Mouse (Mus musculus) stomach, embryonic 16.5 days (tissue): ENCODE results near the gene Npw. TPM values are rescaled to one million over a fixed set of nuclear protein-coding genes. Genes with fewer than 3 reads are reported as not detected.

Source experiments
- ATAC-seq: fragments of 200-750 bp; cut with Nextera tagmentation; 2 replicates; pipeline ENCODE4 v1.8.0; 2017; ENCODE audit warnings: moderate number of reproducible peaks, moderate TSS enrichment; ENCODE audit not compliant: insufficient read depth, low FRiP score
- H3K27ac ChIP-seq: fragments of 300-500 bp; sonication (generic); 2 replicates; pipeline ENCODE4 v1.5.1; 2014; ENCODE audit warnings: low read length
- H3K27me3 ChIP-seq: fragments of 300-500 bp; sonication (generic); 2 replicates; pipeline ENCODE4 v1.6.1; 2014; ENCODE audit warnings: low read length, control low read depth, mixed read lengths; ENCODE audit not compliant: control insufficient read depth, insufficient read depth
- H3K36me3 ChIP-seq: fragments of 300-500 bp; sonication (generic); 2 replicates; pipeline ENCODE4 v1.6.1; 2014; ENCODE audit warnings: low read length; ENCODE audit not compliant: control insufficient read depth, insufficient read depth
- H3K4me1 ChIP-seq: fragments of 300-500 bp; sonication (generic); 2 replicates; pipeline ENCODE4 v1.6.1; 2014; ENCODE audit warnings: low read length, control low read depth, mixed read lengths; ENCODE audit not compliant: control insufficient read depth, insufficient read depth
- H3K4me2 ChIP-seq: fragments of 300-500 bp; sonication (generic); 2 replicates; pipeline ENCODE4 v1.6.1; 2014; ENCODE audit warnings: low read depth, low read length, mixed read lengths
- H3K4me3 ChIP-seq: fragments of 300-500 bp; sonication (generic); replicated peaks from 2 replicates; pipeline ENCODE4 v1.5.1; 2014; ENCODE audit warnings: mild to moderate bottlenecking, low read length
- H3K9ac ChIP-seq: fragments of 300-500 bp; sonication (generic); 2 replicates; pipeline ENCODE4 v1.6.1; 2014; ENCODE audit warnings: low read length
- H3K9me3 ChIP-seq: fragments of 300-500 bp; sonication (generic); replicated peaks from 2 replicates; pipeline ENCODE4 v1.6.1; 2016; ENCODE audit warnings: low read length, control low read depth; ENCODE audit not compliant: control insufficient read depth
- WGBS: fragments of 180-500 bp; shearing (Covaris S2); extraction: QIAGEN DNeasy Blood & Tissue Kit; methylation state at CpG from one replicate; pipeline ENCODE4 v1.1.7; 2014; 5-methylcytosine and 5-hydroxymethylcytosine counted together
- polyA plus RNA-seq: library from polyadenylated mRNA; unstranded; fragments of >200 nt; fragmentation: Nextera tagmentation; extraction: Ambion mirVana; gene quantifications from 2 replicates; pipeline ENCODE4 v1.2.1, GENCODE M21; 2015

Npw gene
- polyA plus RNA-seq, 1 experiment from 2014 or later = 0.37 TPM

- Histone ChIP-seq H3K9ac (peak within 1 kb of the TSS; percentile 92), H3K27me3 (peaks cover 4% of the 10 kb centered on the region; the same call in 1 of the 2 replicates), H3K9me3 (no peaks in the 10 kb centered on the region), H3K4me3 (peak within 1 kb of the TSS; percentile 83), H3K4me2 (peak within 1 kb of the TSS; percentile 88), H3K27ac (peak within 1 kb of the TSS; percentile 91), H3K4me1 (peaks cover 24% of the 10 kb centered on the region), H3K36me3 (no peaks in the 10 kb centered on the region; the same call in none of the 2 replicates)
- peak; percentile 94 for ATAC-seq
- under 1% methylated on average over 73 of the region's 76 CpGs for WGBS
These were observed 37.9 kb upstream of the Npw start, which contains the start of the genes Gfer and Noxo1 for GRCm38 (mm10) chr17:24696011-24696697. Gfer (minus strand) TSS chr17:24696156. Noxo1 (plus strand) TSS chr17:24696234.

- H3K4me3 ChIP-seq = peak overlapping the region; percentile 83
- H3K36me3 ChIP-seq = no peaks in the 10 kb centered on the region; the same call in 1 of the 2 replicates
- 7% methylated on average over 51 of the region's 51 CpGs for WGBS
- ATAC-seq = peak; percentile 5; the same call in 1 of the 2 replicates
- peak overlapping the region; percentile 91 for H3K27ac ChIP-seq
- peak overlapping the region; percentile 92 for H3K9ac ChIP-seq
- H3K4me2 ChIP-seq = peak overlapping the region; percentile 88
- H3K27me3 ChIP-seq = peaks cover 11% of the 10 kb centered on the region; the same call in 1 of the 2 replicates
- H3K9me3 ChIP-seq = no peaks in the 10 kb centered on the region
- peaks cover 24% of the 10 kb centered on the region for H3K4me1 ChIP-seq
These were observed 37.2 kb upstream of the Npw start for GRCm38 (mm10) chr17:24695326-24696010.

DNA sequence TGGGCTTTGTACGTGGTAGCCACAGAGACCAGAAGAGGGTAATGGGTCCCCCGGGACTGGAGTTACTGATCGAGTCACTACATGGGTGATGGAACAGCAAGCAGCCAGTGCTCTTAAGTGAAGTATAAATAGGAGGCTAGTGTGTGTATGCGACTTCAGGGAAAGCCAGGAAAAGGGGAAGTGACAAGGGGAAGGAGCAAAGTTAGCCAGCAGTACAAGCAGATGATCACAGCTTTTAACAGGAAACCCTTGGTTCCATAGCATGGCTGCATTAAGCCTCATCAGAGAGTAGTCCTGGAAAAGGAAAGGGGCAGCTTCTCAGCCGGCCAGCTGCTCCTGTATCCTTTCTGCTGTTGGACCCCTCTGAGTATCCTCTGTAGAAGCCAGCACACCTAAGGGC, 34.1 kb upstream of the Npw start:
- no peak overlapping the region for H3K9ac ChIP-seq
- no peak overlapping the region for H3K4me3 ChIP-seq
- H3K27ac ChIP-seq = no peak overlapping the region
- no peaks in the 10 kb centered on the region for H3K36me3 ChIP-seq
- WGBS = 83% methylated on average over 5 of the region's 5 CpGs
- H3K4me1 ChIP-seq = peaks cover 23% of the 10 kb centered on the region
- H3K4me2 ChIP-seq = no peak overlapping the region
- H3K27me3 ChIP-seq = peaks cover 41% of the 10 kb centered on the region
- H3K9me3 ChIP-seq = no peaks in the 10 kb centered on the region
- ATAC-seq = no peak

GRCm38 (mm10) chr17:24689251-24690081, 31.2 kb upstream of the Npw start, which contains the start of gene Syngr3:
Syngr3 (minus strand) TSS chr17:24689955.
- Histone ChIP-seq H3K4me3 (peak within 1 kb of the TSS; percentile 54), H3K36me3 (no peaks in the 10 kb centered on the region), H3K9me3 (no peaks in the 10 kb centered on the region), H3K4me1 (peaks cover 12% of the 10 kb centered on the region), H3K9ac (peak within 1 kb of the TSS; percentile 61), H3K27ac (no peak within 1 kb of the TSS), H3K27me3 (peaks cover 44% of the 10 kb centered on the region), H3K4me2 (peak within 1 kb of the TSS; percentile 79)
- no peak for ATAC-seq
- 2% methylated on average over 51 of the region's 55 CpGs for WGBS

DNA sequence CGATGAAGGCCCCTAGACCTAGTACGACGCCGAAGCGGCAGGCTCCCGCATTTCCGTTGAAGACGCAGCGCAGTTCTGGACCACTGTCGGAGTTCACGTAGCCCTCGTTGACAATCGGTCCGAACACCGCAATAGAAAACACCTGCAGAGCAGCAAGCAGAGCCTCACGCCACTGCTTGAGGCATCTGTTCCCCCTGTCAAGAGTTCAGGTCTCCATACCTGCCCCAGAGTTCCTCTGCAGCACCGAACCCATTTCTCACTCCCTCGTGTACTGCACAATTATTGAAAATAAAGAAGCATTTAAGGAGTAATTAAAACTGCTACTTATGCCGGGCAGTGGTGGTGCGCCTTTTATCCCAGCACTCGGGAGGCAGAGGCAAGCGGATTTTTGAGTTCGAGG, 29.3 kb upstream of the Npw start:
- H3K4me1 ChIP-seq = peaks cover 12% of the 10 kb centered on the region
- H3K4me3 ChIP-seq = peak overlapping the region; percentile 46
- no peaks in the 10 kb centered on the region for H3K36me3 ChIP-seq
- H3K27ac ChIP-seq = no peak overlapping the region
- no peaks in the 10 kb centered on the region for H3K9me3 ChIP-seq
- H3K9ac ChIP-seq = peak overlapping the region; percentile 60
- ATAC-seq = no peak
- H3K4me2 ChIP-seq = peak overlapping the region; percentile 58
- peaks cover 44% of the 10 kb centered on the region for H3K27me3 ChIP-seq
- 19% methylated on average over 23 of the region's 23 CpGs for WGBS

- ATAC-seq = peak; percentile 65
- WGBS = 2% methylated on average over 25 of the region's 25 CpGs
- no peaks in the 10 kb centered on the region for H3K9me3 ChIP-seq
These were observed 28.9 kb upstream of the Npw start for GRCm38 (mm10) chr17:24687146-24687595.

DNA sequence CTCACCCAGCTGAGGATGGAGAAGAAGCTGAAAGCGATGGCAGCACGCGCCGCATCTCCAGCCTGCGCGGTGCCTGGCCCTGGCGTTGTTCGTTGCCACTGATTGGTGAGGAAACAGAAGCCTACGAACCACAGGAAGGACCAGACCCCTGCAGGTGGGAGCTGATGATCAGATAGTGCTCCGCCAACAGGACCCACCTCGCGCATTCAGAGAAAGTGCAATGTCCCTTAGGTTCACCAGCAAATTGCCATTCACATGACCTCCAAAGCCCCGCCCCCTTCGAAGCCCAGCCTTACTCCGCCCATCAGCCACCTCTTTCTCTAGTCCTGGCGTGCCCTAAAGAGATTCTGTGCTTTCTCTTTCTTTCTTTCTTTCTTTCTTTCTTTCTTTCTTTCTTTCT, 28.3 kb upstream of the Npw start:
- Histone ChIP-seq H3K4me3 (no peak overlapping the region), H3K27me3 (peaks cover 44% of the 10 kb centered on the region), H3K27ac (no peak overlapping the region), H3K4me2 (no peak overlapping the region), H3K36me3 (no peaks in the 10 kb centered on the region), H3K4me1 (peaks cover 12% of the 10 kb centered on the region), H3K9ac (no peak overlapping the region), H3K9me3 (no peaks in the 10 kb centered on the region)
- ATAC-seq = no peak
- 26% methylated on average over 16 of the region's 16 CpGs for WGBS

More at GRCm38 (mm10) chr17:24687146-24687595, 28.9 kb upstream of the Npw start:
- H3K27ac ChIP-seq = no peak overlapping the region
- peak overlapping the region; percentile 46 for H3K4me3 ChIP-seq
- H3K36me3 ChIP-seq = no peaks in the 10 kb centered on the region
- peak overlapping the region; percentile 58 for H3K4me2 ChIP-seq
- peaks cover 44% of the 10 kb centered on the region for H3K27me3 ChIP-seq
- H3K9ac ChIP-seq = peak overlapping the region; percentile 60
- peaks cover 12% of the 10 kb centered on the region for H3K4me1 ChIP-seq

GRCm38 (mm10) chr17:24677500-24678080, 19.3 kb upstream of the Npw start:
- WGBS = 81% methylated on average over 24 of the region's 24 CpGs
- peak; percentile 87 for ATAC-seq
- H3K4me2 ChIP-seq = no peak overlapping the region
- peaks cover 23% of the 10 kb centered on the region for H3K36me3 ChIP-seq
- H3K4me3 ChIP-seq = no peak overlapping the region
- peak overlapping the region; percentile 11; the same call in 1 of the 2 replicates for H3K9ac ChIP-seq
- H3K27me3 ChIP-seq = no peaks in the 10 kb centered on the region
- no peaks in the 10 kb centered on the region for H3K9me3 ChIP-seq
- peak overlapping the region; percentile 27; the same call in 1 of the 2 replicates for H3K27ac ChIP-seq
- peaks cover 11% of the 10 kb centered on the region; the same call in 1 of the 2 replicates for H3K4me1 ChIP-seq
